Mouse (Mus musculus): ENCODE measurements around the gene Eif2b2.
A peak's percentile ranks its signal among the peaks of the same experiment; 100 is the strongest.

The Eif2b2 gene

GRCm38 (mm10) chr12:85219236-85219904 lies at the start of gene Eif2b2:
TSS of gene Eif2b2 (plus strand) at chr12:85219481.
- DNase-seq (ENCODE audit: low spot score in 2 of 2): peak; percentile 96 to 98

- DNase-seq (ENCODE audit: low spot score in 2 of 2): no peak
Observed at GRCm38 (mm10) chr12:85169877-85170276, 49.4 kb upstream of the Eif2b2 start.

- DNase-seq (ENCODE audit: low spot score in 2 of 2): no peak
Observed at GRCm38 (mm10) chr12:85170284-85170947, 48.9 kb upstream of the Eif2b2 start.

- DNase-seq (ENCODE audit: low spot score in 2 of 2): no peak
Observed at GRCm38 (mm10) chr12:85170948-85171307, 48.4 kb upstream of the Eif2b2 start.

DNA sequence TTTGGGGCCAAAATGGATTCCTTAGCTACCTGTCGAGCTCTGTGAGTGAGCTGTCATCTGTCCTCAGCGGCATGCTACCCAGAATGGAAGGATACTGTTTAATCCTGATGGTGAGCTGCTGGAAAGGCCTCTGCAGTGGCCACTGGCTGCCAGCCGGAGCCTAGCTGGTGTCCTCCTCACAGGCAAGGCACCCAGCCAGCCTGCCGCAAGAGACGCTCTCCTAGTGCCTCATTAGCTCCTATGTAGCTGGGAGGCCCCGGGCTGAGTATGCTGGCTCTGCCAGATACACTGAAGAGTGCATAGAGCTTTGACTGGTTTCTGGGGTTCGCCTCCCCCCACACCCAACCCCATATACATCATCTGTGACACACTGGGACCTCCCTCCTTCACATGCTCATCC lies 45.3 kb upstream of the Eif2b2 start:
- no peak for DNase-seq (ENCODE audit: low spot score in 2 of 2)

DNA sequence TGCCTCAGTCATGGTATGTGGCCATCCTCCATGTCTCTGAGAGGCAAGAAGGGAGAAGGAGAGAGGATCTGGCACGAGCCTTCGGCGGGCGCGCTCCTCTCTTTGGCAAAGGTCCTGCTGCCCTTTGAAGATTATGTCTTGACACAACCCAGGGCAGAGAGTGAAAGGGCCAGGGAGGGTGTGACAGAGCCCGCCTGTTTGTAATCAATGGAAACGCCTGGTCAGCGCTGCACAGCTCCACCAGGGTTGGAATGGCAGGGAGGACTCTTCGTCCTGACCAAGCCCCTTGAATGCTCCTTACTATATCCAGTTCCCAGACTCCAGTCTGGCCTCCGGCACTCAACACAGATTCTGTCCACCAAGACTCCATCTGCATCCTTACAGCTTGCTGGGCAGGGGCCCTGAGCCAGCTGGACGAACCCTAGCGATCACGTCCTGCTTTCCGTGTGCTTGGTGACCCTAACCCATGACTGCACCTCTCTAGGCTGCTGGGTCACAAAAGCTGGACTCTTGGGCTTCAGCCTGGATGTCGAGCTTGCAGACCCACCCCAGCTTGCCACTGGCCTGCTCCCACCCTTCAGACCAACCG lies 44.1 kb upstream of the Eif2b2 start:
- DNase-seq (ENCODE audit: low spot score in 2 of 2): no peak

DNA sequence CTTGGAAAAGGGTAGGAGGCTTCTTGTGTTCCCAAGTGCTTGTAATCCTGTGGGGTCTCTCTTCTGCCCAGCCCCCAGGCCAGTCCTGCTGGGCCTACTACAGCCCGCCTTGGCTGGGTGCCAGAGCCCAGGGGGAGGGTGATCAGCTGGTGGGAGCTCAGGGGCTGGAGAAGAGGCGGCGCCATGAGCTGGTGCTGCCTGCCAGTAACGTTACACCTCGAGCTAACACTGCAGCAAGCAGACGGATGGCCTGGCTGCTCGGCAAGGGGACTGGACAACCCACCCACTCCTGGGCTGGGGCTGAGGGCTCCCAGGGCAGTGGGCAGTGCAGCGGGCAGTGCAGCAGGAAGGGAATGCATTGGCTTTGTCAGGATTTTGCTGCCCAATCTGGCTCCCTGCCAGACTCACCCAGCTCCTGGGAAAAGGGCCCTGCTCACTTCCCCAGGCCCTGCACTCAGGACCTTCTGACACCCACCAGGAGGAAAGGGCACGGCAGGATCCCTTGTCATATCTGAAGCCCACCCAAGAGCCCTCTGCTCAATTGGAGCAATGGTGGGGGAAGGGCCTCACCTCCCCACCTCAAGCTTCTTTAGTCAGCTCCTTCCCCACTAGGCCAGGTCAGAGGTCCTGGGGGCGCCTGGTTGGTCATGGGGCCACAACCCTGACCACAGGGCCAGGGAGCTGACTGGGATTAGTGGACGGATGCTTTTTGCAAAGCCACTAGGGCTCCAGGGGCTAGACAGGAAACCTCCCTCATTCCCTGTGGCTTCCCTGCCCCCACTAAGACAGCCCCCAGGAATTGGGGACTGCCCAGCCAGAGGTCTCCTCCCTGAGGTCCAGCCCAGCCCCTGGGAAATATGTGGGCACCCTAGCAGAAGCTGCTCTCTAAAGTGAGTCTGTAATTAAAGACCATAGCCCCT lies 43.1 kb upstream of the Eif2b2 start:
- DNase-seq (ENCODE audit: low spot score in 2 of 2): no peak

- peak in 1 of 2 experiments; percentile 43 for DNase-seq (ENCODE audit: low spot score in 2 of 2)
Observed at GRCm38 (mm10) chr12:85176846-85177523, 42.3 kb upstream of the Eif2b2 start.

GRCm38 (mm10) chr12:85177740-85178239 lies 41.5 kb upstream of the Eif2b2 start, which contains the start of gene Pgf:
TSS of gene Pgf (minus strand) at chr12:85177790.
- no peak for DNase-seq (ENCODE audit: low spot score in 2 of 2)

- no peak for DNase-seq (ENCODE audit: low spot score in 2 of 2)
Observed at GRCm38 (mm10) chr12:85178294-85178693, 41.0 kb upstream of the Eif2b2 start.

DNA sequence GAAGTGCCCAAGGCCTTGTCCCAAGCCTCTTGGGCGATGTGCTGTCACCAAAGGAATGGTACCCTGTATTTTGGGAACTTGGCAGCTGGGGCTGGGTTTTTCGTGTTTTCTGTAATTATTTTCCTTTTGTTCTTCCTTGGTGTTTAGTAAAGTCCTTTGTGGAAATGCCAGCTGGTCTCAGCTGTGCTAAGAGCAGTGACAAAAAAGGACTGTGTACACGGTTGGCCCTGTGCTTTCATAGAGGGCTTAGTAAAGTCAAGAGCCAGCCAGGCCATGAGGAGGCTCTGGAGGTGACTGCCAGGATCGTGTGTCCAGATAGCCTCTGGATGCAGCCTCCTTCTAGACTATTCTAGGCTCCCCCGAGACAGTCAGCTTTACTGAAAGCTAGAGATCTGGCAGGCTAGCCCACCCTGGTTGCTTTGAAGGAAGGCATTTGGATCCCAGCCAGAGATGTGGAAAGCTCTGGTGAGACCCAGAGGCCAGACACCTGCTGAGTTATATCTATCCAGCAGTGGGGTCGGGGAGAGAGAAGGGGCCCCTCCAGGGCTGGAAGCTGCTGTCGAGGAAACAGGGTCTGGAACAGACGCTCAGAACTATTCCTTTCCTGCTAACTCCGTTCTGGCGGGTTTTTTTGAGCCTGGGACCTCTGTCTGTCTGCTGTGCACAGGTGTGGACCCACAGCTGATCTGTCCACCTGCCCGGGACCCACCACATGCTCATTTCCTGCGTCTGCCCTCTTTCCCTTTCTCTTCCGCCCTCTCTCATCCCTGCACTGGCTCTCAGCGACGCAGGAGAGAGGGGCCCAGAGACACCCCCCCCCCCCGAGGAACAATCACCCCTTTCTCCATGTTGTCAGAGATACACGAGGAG lies 37.6 kb upstream of the Eif2b2 start:
- DNase-seq (ENCODE audit: low spot score in 2 of 2): no peak

DNA sequence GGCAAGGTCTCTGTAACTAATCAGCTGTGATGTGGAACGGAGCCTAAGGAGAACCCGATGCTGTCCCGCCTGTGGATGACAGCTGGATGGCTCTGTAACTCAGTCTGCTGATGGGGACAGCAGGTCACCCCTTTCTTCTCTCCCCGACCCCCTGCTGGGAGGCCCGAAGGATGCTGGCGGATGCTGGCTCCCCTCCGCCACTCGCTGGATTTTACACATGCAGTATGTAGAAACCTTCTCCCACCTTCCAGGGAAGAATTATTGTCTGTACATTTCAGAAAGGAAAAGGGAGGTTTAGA lies 37.0 kb upstream of the Eif2b2 start:
- no peak for DNase-seq (ENCODE audit: low spot score in 2 of 2)

GRCm38 (mm10) chr12:85182898-85183297 lies 36.4 kb upstream of the Eif2b2 start:
- no peak for DNase-seq (ENCODE audit: low spot score in 2 of 2)

DNA sequence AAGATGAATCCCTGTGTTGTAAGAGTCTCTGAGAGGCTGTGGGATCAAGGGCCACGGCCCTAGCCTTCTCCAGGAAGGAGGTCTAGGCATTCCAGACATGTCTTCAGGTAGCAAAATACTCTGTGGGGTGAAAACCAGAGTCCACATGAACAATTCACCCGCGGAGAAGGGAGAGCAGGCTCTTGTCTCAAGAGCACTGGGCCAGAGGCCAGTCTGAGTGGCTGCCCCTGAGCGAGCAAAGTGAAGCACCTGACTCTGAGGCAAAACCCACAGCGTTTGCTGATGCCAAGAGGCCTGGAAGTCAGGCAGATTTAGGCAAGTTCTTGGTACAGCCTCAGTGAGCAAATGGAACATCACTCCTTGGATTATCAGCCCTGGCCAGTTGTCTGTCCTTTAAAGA lies 35.2 kb upstream of the Eif2b2 start:
- no peak for DNase-seq (ENCODE audit: low spot score in 2 of 2)

- no peak for DNase-seq (ENCODE audit: low spot score in 2 of 2)
Observed at GRCm38 (mm10) chr12:85185810-85186209, 33.5 kb upstream of the Eif2b2 start.

DNA sequence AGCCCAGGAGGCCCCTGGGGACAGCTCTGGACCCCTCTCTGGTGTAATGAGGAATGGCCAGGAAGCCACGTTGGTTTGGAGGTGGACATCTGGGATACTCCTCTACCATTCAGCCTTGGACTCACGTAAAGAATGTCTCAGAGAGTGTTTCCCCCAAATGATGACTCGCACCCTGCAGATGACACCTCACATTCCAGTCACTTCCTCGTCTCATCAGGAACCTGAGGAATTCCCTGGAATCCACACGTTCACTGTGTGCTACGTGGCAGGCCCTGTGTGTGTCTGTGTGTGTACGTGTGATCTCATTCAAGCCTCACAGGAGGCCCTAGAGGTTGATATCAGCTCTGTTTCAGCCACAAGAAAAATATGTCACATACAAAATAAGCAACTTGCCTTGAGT lies 32.9 kb upstream of the Eif2b2 start:
- DNase-seq (ENCODE audit: low spot score in 2 of 2): no peak

GRCm38 (mm10) chr12:85190290-85190689 lies 29.0 kb upstream of the Eif2b2 start:
- DNase-seq (ENCODE audit: low spot score in 2 of 2): no peak

DNA sequence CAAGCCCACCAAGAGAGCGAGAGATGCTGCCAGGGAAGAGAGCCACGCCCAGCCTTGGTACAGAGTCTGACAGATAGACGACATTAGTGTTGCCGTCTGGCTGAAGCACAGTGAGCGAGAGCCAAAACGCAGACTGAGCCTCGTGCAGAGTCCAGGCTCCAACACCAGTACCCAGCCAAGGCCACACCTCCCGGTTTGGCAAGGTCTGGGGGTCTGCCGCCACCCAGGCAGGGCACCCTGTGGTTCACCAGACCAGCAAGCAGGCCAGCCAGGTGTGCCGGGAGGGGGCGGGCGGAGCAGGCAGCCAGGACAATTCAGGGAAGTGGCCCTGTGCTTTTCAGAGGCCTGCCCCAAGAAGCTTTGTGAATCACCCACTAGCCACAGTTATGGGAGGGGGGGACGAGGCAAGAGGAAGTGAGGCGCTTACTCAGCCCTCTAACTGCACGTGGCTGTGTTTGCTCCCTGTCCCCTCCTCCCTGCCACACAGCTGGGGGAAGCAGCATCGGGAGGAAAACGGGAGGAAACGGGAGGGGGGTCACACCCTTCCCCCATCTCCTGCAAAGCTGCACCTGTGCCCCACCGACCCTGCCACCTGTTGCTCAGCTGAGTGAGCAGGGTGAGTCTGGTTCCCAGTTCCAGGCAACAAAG lies 26.7 kb upstream of the Eif2b2 start:
- peak; percentile 53 to 55 for DNase-seq (ENCODE audit: low spot score in 2 of 2)

GRCm38 (mm10) chr12:85193146-85193545 lies 26.1 kb upstream of the Eif2b2 start:
- DNase-seq (ENCODE audit: low spot score in 2 of 2): no peak

All from urinary bladder, adult 18-20 months (tissue).